Mouse (Mus musculus) kidney, postnatal 4 days (tissue): ENCODE results near the gene Siglece.

Experiments used
- DNase-seq, 2 experiments: peaks; one replicate each; pipeline ENCODE4 v3.0.0; 2021; ENCODE audit warnings: mixed read lengths in 2 of 2

Siglece gene

GRCm38 (mm10) chr7:43625794-43626422 lies 34.1 kb downstream of the Siglece start:
- DNase-seq = no peak

DNA sequence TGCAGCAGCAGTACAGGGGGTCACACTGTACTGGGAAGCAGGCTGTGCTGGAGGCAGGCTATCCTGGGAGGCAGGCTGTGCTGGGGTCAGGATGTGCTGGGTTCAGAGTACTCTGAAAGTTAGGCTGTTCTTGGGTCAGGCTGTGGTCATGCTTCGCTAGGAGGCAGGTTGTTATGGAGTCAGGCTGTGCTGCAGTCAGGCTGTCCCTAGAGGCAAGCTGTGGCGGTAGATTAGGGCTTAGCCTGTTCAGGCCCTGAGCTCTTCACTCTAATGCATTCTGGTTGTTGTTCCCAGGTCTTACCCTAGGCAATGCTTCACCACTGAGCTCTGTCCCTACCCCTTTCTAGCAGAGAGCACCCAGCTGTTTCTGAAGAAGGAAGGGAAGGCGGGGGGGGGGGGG lies 34.9 kb downstream of the Siglece start:
- DNase-seq = no peak

GRCm38 (mm10) chr7:43623819-43624218 lies 36.1 kb downstream of the Siglece start:
- DNase-seq = peak in 1 of 2 experiments; percentile 7

- no peak for DNase-seq
These were observed 37.0 kb downstream of the Siglece start for GRCm38 (mm10) chr7:43622927-43623326.

DNA sequence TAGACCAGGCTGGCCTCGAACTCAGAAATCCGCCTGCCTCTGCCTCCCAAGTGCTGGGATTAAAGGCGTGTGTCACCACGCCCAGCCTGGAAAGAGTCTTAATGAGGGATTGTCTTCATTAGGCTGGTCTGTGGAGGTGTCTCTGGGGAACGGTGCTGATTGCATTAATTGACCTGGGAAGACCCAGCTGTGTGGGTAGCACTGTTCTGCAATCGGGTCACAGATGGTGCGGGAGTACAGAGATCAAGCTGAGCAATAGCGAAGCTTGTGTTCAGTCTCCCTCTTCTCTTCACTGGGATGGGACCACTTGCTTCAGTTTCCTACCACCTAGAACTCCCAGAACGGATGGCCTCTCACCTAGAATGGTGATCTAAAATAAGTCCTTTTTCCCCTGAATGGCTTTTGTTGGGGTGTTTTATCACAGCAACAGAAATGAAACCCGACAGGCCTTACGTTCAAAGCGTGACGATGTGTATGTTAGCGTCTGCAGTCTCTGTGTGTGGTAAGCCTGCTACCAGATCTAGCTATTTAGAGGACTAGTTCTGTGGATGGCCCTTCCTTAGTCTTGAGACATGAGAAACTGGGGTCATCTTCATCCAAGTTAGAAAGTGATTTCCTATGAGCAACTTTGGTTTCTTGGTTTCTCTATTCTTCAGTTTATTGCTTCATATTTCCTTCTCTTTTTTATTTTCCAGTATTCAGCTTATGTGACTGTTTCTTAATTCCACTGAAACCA lies 46.0 kb downstream of the Siglece start:
- DNase-seq = no peak

GRCm38 (mm10) chr7:43608316-43608824 lies 51.6 kb downstream of the Siglece start:
- DNase-seq = no peak

DNA sequence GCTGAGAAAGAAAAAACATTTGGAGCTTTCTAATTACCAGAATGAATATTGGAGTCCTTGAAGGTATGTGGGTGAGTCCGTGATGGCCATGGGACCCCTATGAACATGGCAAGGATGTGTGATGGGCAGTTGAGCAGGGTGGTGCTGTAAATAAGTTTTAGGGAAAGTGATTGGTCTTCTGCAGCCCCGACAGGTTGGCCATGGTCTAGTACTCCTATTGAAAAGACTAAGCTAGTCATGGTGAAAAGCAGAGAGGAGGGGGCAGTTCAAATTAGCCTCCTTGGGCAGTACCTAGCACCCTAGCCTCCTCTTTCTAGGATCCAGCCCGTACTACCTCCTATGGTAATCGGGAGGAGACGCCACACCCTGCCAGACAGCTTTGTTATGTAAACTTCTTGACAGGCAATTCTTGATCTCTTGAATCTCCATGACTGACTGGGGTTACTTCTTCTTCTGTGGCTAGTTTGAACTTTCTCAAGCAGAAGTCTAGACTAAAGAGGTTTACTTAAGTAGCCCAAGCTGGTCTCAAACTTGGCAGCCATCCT lies 52.1 kb downstream of the Siglece start:
- no peak for DNase-seq

DNA sequence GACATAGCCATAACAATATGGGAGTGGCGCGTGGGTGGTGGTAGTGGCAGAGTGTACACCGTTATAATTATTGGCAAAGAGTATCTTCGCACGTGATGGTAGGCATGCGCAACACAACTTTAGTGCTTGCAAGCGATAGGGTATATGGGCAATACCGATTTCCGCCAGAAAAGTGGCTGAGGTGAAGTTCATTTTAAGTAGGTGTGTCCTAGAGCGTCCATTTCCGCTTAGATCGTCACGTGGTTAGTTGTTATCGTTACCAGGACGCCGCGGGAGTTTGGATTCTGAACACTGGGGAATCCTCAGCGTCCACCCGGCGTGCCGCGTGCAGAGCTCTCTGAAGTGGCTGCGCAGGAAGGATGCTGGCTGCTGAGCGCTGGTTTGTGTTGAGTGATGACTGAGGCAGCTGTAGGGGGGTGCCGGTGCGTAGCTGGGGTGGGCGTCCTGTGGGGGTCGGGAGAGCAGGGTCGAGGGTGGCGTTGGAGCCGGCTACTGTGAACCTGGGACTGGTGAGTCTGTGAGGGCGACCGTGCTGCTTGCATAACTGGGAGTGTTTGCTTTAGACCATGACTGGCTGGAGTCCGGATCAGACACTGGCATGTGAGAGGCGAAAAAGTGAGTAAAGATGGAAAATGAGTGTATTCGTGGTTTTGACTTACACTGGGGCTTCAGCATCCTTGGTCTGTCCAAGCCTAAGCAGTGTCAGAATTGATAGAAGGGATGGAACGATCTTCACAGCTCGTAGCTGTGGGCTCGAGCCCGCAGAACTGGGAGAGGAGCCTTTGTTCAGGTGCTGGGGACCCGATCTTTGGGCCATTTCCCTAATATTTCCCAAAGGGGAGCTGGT lies 52.8 kb downstream of the Siglece start, which contains the start of gene Zfp819:
Gene Zfp819, plus strand, starts transcription at position 274 of the 847 bp plus-strand sequence.
- DNase-seq = peak; percentile 78 to 82

DNA sequence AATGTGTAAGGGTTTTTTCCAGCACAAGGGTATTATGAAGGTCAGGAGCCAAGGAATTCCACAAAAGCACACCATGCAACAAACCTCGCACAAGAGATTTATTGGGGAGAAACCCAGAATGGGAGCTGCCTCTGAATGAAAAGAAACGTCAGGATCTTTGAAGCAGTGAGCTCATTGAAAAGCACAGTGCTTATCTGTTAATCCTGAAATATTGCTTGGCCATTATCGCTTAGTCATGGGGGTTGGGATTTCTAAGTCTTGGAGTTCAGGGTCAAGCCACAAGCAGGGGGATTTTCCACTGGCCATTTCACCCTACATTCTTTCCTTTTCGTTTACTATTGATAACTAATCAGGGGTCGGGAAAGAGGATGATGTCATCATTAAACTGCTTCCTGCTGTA lies 58.1 kb downstream of the Siglece start:
- no peak for DNase-seq
